Mouse (Mus musculus) ES-Bruce4 (cell line): ENCODE data around the gene Atf7.

ENCODE experiments used
- CTCF ChIP-seq: IDR thresholded peaks from one replicate; pipeline ENCODE4 v1.8.1; 2011; ENCODE audit warnings: low read depth, low read length
- EP300 ChIP-seq: IDR thresholded peaks from 2 replicates; pipeline ENCODE4 v1.6.1; 2011; ENCODE audit warnings: low read depth, low read length; ENCODE audit not compliant: insufficient read depth
- POLR2A ChIP-seq: IDR thresholded peaks from one replicate; pipeline ENCODE4 v1.8.1; 2011; ENCODE audit warnings: low read length; ENCODE audit not compliant: insufficient read depth

DNA sequence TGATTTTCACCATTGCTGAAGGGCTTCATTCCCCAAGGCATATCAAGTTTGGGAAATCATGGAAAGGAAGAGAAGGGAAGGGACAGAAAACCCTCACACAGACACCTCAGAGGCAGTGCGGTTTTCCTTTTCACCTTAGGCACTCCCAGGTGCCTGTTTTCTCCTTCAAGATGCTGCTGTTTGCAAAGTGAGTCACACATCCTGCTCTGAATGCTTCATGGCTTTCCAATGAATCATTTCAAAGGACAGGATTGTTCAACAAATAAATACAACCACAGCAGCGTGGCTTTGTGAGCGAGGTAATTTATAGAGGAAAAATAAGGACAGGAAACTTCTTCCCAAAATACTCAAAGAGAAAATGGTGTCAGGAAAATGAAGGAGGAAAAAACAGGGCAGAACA is 53.2 kb downstream of the Atf7 start:
- TF ChIP-seq POLR2A, result no peak
- TF ChIP-seq CTCF, result no peak
- no peak for TF ChIP-seq EP300
